Mouse (Mus musculus): Measurements from ENCODE around the gene Tesk1. TPM values are rescaled to one million over a fixed set of nuclear protein-coding genes. Genes with fewer than 3 reads are reported as not detected.

Tesk1 gene
- polyA plus RNA-seq, 1 experiment from 2014 or later, result 0.15 TPM

DNA sequence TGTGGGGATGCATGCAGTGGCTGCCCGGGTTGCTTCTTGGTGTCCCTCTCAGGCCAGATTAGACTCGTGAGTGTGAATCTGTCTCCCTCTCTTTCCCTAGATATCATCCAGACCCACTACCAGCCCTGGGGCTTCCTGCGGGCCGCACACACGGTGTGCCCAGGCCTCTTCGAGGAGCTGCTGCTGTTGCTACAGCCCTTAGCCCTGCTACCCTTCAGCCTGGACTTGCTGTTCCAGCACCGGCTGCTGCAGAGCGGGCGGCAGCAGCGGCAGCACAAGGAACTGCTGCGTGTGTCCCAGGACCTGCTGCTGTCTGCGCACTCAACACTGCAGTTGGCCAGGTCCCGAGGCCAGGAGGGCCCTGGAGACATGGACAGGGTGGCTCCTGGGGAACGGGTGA, 16.5 kb upstream of the Tesk1 start:
- H3K4me1 ChIP-seq (ENCODE audit: control insufficient read depth, low read depth, low read length), result no peaks in the 10 kb centered on the region
- no peak overlapping the region for H3K9ac ChIP-seq (ENCODE audit: low read depth, low read length)
- H3K27me3 ChIP-seq (ENCODE audit: control insufficient read depth, insufficient read depth, low read depth, low read length), result peaks cover 49% of the 10 kb centered on the region
- no peak overlapping the region; the same call in 1 of the 2 replicates for H3K4me3 ChIP-seq (ENCODE audit: low read depth, low read length)
- WGBS (ENCODE audit: insufficient replicate concordance), result 24% methylated on average over 14 of the region's 14 CpGs
- H3K4me2 ChIP-seq (ENCODE audit: low read depth, low read length), result peak overlapping the region; percentile 21
- ATAC-seq (ENCODE audit: low read depth), result no peak
- H3K9me3 ChIP-seq (replicated peaks; ENCODE audit: control insufficient read depth, low read length), result no peaks in the 10 kb centered on the region
- no peak overlapping the region for H3K27ac ChIP-seq (ENCODE audit: low read length)
- no peaks in the 10 kb centered on the region for H3K36me3 ChIP-seq (ENCODE audit: control insufficient read depth, insufficient read depth)

DNA sequence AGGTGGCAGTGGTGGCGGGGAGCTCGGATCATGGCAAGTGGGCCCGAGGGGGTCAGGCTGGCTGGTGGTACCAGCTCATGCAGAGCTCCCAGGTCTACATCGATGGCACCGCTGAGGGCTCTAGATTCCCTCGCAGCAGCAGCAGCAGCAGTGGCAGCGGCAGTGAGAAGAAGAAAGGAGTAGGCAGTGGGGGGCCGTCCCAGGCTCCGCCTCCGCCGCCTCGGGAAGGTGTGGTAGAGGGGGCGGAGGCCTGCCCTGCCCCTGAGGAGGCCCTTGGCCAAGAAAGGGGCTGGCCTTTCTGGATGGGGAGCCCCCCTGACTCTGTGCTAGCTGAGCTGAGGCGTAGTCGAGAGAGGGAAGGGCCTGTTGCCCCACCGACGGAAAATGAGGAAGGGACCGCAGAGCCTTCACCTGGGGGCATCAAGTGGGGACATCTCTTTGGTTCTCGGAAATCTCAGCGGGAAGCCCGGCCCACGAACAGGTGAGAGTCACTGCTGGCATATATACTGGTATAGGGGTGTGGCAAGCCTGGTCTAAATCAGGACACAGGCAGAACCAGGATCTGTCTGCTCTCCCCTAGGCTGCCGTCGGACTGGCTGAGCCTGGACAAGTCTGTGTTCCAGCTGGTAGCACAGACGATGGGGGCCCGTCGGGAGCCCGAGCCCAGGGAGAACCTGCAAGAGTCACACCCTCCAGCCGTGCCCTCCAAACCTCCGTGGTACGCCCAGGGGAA, 15.9 kb upstream of the Tesk1 start:
- Histone ChIP-seq H3K9me3 (replicated peaks; ENCODE audit: control insufficient read depth, low read length) (no peaks in the 10 kb centered on the region), H3K4me3 (ENCODE audit: low read depth, low read length) (no peak overlapping the region; the same call in 1 of the 2 replicates), H3K4me2 (ENCODE audit: low read depth, low read length) (peak overlapping the region; percentile 21), H3K27me3 (ENCODE audit: control insufficient read depth, insufficient read depth, low read depth, low read length) (peaks cover 49% of the 10 kb centered on the region), H3K27ac (ENCODE audit: low read length) (no peak overlapping the region), H3K4me1 (ENCODE audit: control insufficient read depth, low read depth, low read length) (no peaks in the 10 kb centered on the region), H3K36me3 (ENCODE audit: control insufficient read depth, insufficient read depth) (no peaks in the 10 kb centered on the region), H3K9ac (ENCODE audit: low read depth, low read length) (no peak overlapping the region)
- no peak for ATAC-seq (ENCODE audit: low read depth)
- 14% methylated on average over 31 of the region's 31 CpGs for WGBS (ENCODE audit: insufficient replicate concordance)

DNA sequence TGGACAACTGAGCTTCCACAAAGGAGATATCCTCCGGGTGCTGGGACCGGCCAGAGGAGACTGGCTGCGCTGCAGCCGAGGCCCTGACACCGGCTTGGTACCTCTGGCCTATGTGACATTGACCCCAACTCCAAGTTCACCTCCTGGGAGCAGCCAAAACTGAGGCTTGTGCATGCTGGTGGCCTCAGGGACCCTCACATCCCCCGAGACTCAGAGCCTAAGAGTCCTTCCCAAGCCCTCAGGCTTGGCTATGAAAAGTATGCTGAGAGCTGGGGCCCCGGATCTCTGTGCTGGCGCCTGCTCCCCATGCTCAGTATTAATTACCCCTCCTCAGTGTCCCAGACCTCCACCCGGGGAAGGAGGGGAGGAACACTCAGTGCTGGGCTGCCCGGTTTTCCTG, 15.3 kb upstream of the Tesk1 start:
- peaks cover 49% of the 10 kb centered on the region for H3K27me3 ChIP-seq (ENCODE audit: control insufficient read depth, insufficient read depth, low read depth, low read length)
- H3K4me3 ChIP-seq (ENCODE audit: low read depth, low read length), result no peak overlapping the region
- H3K27ac ChIP-seq (ENCODE audit: low read length), result no peak overlapping the region
- H3K9ac ChIP-seq (ENCODE audit: low read depth, low read length), result no peak overlapping the region
- H3K36me3 ChIP-seq (ENCODE audit: control insufficient read depth, insufficient read depth), result no peaks in the 10 kb centered on the region
- H3K4me2 ChIP-seq (ENCODE audit: low read depth, low read length), result no peak overlapping the region
- no peak for ATAC-seq (ENCODE audit: low read depth)
- 49% methylated on average over 10 of the region's 10 CpGs for WGBS (ENCODE audit: insufficient replicate concordance)
- H3K9me3 ChIP-seq (replicated peaks; ENCODE audit: control insufficient read depth, low read length), result no peaks in the 10 kb centered on the region
- no peaks in the 10 kb centered on the region for H3K4me1 ChIP-seq (ENCODE audit: control insufficient read depth, low read depth, low read length)

DNA sequence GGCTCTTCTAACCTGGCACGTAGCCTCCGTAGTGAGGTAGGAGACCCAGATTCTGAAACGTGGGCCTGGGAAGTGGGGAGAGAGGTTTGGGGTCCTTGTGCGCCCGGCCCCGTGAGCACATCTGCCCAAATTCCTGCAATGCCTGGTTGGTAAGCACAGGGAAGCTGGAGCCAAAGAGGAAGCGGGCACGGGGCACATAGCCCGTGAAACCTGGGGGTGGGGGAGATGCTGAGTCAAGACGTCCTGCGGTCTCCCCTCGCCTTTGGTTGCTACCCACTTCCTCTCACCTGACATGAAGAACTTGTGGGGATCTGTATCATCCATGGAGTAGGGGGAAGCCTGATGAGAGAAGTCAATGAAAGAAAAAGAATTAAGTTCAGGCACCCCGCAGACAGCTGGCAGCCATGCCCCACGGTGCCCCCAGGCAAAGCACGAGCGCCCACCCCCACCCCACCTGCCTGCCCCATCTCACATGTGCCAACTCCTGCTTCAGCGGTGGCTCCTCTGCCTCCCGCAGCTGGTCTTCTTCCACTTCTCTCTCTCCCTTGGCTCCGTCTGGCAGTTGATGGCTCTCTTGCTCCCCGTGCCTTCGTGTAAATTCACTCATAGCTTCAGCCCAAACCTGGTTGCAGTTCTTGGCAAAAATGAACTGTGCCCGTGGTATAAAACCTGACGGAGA, 14.1 kb upstream of the Tesk1 start:
- Histone ChIP-seq H3K9me3 (replicated peaks; ENCODE audit: control insufficient read depth, low read length) (no peaks in the 10 kb centered on the region), H3K27me3 (ENCODE audit: control insufficient read depth, insufficient read depth, low read depth, low read length) (peaks cover 49% of the 10 kb centered on the region), H3K9ac (ENCODE audit: low read depth, low read length) (no peak overlapping the region), H3K36me3 (ENCODE audit: control insufficient read depth, insufficient read depth) (no peaks in the 10 kb centered on the region), H3K4me2 (ENCODE audit: low read depth, low read length) (no peak overlapping the region), H3K27ac (ENCODE audit: low read length) (no peak overlapping the region), H3K4me1 (ENCODE audit: control insufficient read depth, low read depth, low read length) (no peaks in the 10 kb centered on the region; the same call in 1 of the 2 replicates), H3K4me3 (ENCODE audit: low read depth, low read length) (no peak overlapping the region)
- WGBS (ENCODE audit: insufficient replicate concordance), result 15% methylated on average over 23 of the region's 23 CpGs
- ATAC-seq (ENCODE audit: low read depth), result no peak

DNA sequence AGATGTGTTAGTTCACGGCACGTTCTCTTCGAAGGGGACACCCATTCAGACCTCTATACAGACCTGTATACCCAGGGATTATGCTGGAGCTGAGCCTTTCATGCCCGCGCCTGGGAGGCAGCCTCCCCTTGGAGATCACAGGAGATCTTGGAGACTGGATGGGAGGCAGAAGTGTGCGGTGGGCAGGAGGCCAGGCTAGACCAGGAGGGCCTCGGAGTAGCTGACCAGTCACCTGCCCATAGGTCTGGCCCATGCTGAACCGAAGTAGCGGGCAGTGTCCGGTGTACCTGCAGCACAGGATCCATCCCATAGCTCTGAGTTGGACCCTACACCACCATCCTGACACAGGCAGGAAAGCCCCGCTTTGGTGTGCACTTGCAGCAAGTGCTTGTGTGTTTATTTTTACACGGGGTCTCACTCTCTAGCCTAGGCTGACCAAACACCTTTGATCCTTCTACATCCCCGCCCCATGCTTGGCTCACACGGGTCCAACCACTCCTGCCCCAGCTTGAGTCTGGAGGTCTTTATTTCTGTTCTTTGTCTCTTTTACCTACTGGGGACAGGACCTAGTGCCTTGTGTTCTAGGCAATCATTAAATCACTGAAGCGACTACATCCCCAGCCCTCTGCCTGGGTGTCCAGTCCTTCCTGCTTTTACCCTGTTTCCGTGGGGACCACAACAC, 13.4 kb upstream of the Tesk1 start:
- Histone ChIP-seq H3K4me3 (ENCODE audit: low read depth, low read length) (no peak overlapping the region), H3K9me3 (replicated peaks; ENCODE audit: control insufficient read depth, low read length) (no peaks in the 10 kb centered on the region), H3K36me3 (ENCODE audit: control insufficient read depth, insufficient read depth) (no peaks in the 10 kb centered on the region), H3K27me3 (ENCODE audit: control insufficient read depth, insufficient read depth, low read depth, low read length) (peaks cover 49% of the 10 kb centered on the region), H3K27ac (ENCODE audit: low read length) (no peak overlapping the region), H3K9ac (ENCODE audit: low read depth, low read length) (no peak overlapping the region), H3K4me2 (ENCODE audit: low read depth, low read length) (no peak overlapping the region), H3K4me1 (ENCODE audit: control insufficient read depth, low read depth, low read length) (no peaks in the 10 kb centered on the region; the same call in 1 of the 2 replicates)
- WGBS (ENCODE audit: insufficient replicate concordance), result 24% methylated on average over 16 of the region's 16 CpGs
- no peak for ATAC-seq (ENCODE audit: low read depth)

DNA sequence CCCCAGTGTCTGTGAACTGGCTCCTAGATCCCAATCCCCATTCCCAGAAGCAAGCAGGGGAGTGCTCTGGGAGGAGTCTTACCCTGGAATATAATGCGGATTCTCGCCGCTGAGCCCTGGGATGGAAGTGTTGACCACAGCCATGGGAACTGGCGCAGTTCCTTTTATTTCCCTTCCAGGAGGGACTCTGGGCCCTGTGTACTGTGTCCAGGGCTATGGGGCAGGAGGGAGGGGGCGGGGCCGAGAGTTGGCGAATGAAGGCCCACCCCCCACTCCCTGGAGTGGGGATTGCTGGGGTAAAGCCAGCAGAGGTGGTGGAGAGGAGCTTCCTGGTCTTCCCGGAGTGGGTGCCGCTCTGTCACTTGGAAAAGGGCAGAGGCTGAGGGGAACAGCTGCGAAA, 12.8 kb upstream of the Tesk1 start, which contains the start of gene Fam166b:
TSS of gene Fam166b (minus strand) at position 189 of the 400 bp plus-strand sequence.
- Histone ChIP-seq H3K9ac (ENCODE audit: low read depth, low read length) (no peak within 1 kb of the TSS), H3K9me3 (replicated peaks; ENCODE audit: control insufficient read depth, low read length) (no peaks in the 10 kb centered on the region), H3K4me3 (ENCODE audit: low read depth, low read length) (no peak within 1 kb of the TSS), H3K27me3 (ENCODE audit: control insufficient read depth, insufficient read depth, low read depth, low read length) (peaks cover 49% of the 10 kb centered on the region), H3K27ac (ENCODE audit: low read length) (no peak within 1 kb of the TSS), H3K36me3 (ENCODE audit: control insufficient read depth, insufficient read depth) (no peaks in the 10 kb centered on the region), H3K4me1 (ENCODE audit: control insufficient read depth, low read depth, low read length) (no peaks in the 10 kb centered on the region; the same call in 1 of the 2 replicates), H3K4me2 (ENCODE audit: low read depth, low read length) (no peak within 1 kb of the TSS)
- WGBS (ENCODE audit: insufficient replicate concordance), result 17% methylated on average over 10 of the region's 10 CpGs
- ATAC-seq (ENCODE audit: low read depth), result 0 out of 2 replicates have a peak, but pooled peaks have one; percentile 9

DNA sequence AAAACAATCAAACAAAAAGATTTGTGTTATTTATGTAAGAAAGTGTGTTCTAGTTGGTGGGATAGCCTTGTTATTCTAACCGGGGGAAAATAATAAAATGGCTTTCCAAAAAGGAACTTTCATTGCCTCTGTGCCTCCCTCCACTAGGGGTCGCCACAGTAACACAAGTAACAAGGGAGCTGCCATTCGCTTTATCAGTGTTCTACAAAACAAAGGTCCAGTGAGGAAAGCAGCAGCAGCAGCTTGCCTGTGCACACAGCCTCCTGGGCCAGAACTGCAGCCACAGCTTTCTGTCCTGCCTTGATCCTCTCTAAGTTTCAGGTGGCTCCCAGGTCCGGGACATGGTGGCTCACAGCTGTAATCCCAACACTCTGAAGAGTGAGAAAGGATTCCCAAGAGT, 10.0 kb upstream of the Tesk1 start:
- no peaks in the 10 kb centered on the region for H3K9me3 ChIP-seq (replicated peaks; ENCODE audit: control insufficient read depth, low read length)
- H3K4me2 ChIP-seq (ENCODE audit: low read depth, low read length), result no peak overlapping the region
- WGBS (ENCODE audit: insufficient replicate concordance), result 5% methylated on average over 4 of the region's 4 CpGs
- no peaks in the 10 kb centered on the region; the same call in 1 of the 2 replicates for H3K4me1 ChIP-seq (ENCODE audit: control insufficient read depth, low read depth, low read length)
- H3K27me3 ChIP-seq (ENCODE audit: control insufficient read depth, insufficient read depth, low read depth, low read length), result peaks cover 26% of the 10 kb centered on the region
- 0 out of 2 replicates have a peak, but pooled peaks have one; percentile 32 for ATAC-seq (ENCODE audit: low read depth)
- no peak overlapping the region for H3K9ac ChIP-seq (ENCODE audit: low read depth, low read length)
- no peaks in the 10 kb centered on the region for H3K36me3 ChIP-seq (ENCODE audit: control insufficient read depth, insufficient read depth)
- no peak overlapping the region for H3K27ac ChIP-seq (ENCODE audit: low read length)
- no peak overlapping the region for H3K4me3 ChIP-seq (ENCODE audit: low read depth, low read length)

DNA sequence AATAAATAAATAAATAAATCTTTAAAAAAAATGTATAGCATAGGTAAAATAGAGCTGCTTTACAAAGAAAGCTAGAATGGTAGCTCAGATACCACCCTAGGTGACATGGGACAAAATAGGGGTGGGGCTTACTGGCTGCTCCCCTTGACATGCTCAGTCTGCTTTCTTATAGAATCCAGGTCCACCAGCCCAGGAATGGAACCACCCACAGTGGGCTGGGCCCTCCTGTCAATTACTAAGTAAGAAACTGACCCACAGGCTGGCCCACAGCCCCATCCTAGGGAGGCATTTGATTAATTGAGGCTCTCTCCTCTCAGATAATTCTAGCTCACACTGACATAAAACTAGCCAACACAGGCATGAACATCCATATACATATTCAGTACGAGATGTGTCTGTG, 8.9 kb upstream of the Tesk1 start:
- no peak overlapping the region for H3K4me2 ChIP-seq (ENCODE audit: low read depth, low read length)
- ATAC-seq (ENCODE audit: low read depth), result no peak
- 53% methylated on average over 1 of the region's 1 CpGs for WGBS (ENCODE audit: insufficient replicate concordance)

More for the DNA sequence above, 8.9 kb upstream of the Tesk1 start:
- H3K9me3 ChIP-seq (replicated peaks; ENCODE audit: control insufficient read depth, low read length), result no peaks in the 10 kb centered on the region
- no peak overlapping the region for H3K4me3 ChIP-seq (ENCODE audit: low read depth, low read length)
- no peaks in the 10 kb centered on the region; the same call in 1 of the 2 replicates for H3K4me1 ChIP-seq (ENCODE audit: control insufficient read depth, low read depth, low read length)
- H3K9ac ChIP-seq (ENCODE audit: low read depth, low read length), result no peak overlapping the region
- no peak overlapping the region for H3K27ac ChIP-seq (ENCODE audit: low read length)
- peaks cover 14% of the 10 kb centered on the region for H3K27me3 ChIP-seq (ENCODE audit: control insufficient read depth, insufficient read depth, low read depth, low read length)
- no peaks in the 10 kb centered on the region for H3K36me3 ChIP-seq (ENCODE audit: control insufficient read depth, insufficient read depth)

Measured in liver, embryonic 16.5 days (tissue).